Mouse (Mus musculus) lung, postnatal 14 days (tissue): ENCODE results near the gene Ap2b1.
"Not testable (repeated sequence)": the region's sequence is repeated elsewhere in the genome, so short reads cannot be mapped to it uniquely, and the experiment has no call there.

ENCODE experiments used
- DNase-seq: peaks from one replicate; pipeline ENCODE4 v3.0.0; 2021

Gene Ap2b1

DNA sequence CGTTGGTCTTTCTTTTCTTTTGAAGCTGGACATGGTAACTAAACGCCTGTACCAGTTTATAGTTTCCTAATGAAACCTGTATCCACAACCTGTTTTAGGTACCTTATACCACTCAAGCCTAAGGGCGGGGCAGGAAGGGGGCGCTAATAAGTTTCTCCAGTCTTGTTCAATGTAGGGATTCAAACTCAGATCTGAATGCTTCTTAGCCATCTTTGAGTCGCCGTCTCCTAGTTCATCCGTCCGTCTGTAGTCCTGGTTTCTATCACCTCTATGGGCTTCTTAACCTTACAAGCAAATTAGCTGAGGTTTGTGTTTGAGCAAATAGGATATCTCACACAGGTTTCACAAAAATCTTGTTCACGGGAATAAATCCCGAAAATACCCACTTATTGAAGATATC, 3.3 kb downstream of the Ap2b1 start:
- DNase-seq: no peak

DNA sequence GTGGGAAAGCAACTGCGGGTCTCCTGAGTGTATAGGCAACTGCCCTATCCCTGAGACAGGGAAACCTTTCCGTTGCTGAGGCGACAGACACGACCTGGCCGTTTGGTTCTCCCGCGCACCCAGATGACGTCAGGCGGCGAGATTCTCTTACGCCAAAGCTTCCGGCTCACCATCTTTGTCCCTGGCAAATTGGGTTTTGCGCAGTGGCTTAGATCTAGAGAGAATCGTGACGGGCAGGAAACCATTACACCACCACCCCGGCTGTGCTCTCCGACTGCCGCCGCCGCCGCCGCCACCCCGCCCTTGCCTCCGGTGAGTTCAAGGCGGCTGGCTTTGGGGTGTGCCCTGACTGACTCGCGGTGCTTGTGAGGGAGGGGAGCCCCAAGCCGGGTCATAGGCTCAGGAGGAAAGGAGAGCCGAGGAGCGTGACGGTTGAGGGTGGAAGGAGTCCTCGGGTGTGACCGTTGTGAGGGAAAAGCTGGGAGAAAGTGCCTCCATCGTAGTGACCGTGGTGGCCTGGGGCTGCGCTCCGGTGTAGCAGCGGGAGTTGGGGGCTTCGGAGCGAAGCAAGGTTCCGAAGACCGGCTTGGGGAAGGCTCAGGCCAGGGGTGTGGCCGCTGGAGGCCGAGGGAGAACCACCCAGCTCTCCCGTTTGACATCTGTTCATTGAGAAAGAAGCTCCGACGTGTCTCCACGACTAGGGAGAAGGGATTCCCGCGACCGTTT, 3.9 kb downstream of the Ap2b1 start, which contains the start of gene Pex12:
TSS of gene Pex12 (minus strand) at position 61 of the 726 bp plus-strand sequence.
- peak; percentile 96 for DNase-seq

DNA sequence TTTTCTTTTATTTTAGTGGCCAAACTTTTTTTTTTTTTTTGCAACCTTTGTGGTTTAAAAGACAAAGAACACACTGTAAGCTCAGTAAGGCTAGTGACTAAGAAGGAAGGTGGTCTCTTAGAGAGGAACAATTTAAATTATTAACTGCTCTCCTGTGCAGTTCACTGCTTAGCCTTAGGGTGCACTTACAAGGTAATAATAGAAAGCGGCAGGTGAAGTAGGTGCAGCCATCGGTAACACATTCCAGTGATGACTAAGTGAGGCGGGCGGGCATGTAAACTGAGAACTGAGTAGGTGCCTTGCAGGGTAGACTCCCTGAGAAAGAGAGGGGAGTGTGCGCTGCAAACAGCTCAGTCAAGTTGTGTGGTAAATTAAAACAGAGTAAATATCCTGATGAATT, 4.9 kb downstream of the Ap2b1 start:
- peak; percentile 28 for DNase-seq

DNA sequence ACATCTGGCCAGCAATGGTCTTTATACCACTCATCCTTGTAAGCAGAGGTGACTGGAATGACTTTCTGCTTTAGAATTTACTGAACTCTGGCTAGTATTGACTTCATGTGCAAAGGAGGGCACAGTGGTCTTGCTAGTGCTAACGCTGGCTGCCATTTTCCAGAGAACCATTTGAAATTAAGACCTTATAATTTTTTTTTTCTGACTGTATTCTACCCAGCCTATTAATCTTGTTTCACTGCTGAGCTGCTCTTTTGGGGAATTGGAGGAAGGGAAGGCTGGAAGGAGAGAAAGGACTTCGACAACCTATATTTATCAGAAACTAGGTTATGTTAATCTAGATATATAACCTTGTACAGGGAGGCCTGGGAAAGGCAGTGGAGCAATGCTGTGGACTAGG, 5.7 kb downstream of the Ap2b1 start:
- DNase-seq: no peak

DNA sequence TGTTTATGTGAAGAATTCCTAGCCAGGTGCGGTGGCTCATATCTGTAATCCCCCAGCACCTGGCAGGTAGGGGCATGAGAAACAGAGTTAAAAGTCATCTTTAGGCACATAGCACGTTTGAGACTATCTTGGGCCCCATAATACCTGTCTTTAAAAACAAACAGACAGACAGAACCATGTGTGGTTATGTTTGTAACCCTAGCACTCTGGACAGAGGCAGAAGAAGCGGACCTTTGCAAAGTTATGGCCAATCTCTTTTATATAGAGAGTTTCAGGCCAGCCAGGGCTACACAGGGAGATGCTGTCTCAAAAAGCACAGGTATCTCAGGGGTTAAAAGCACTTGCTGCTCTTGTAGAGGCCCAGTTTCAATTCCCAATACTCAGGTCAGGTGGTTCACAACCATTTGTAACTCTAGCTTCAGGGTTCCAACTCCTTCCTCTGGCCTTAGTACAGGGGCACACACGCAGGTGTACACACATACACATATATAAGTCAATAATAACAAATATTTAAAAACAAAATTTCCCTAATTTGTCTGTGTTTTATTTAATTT, 8.0 kb downstream of the Ap2b1 start:
- no peak for DNase-seq

DNA sequence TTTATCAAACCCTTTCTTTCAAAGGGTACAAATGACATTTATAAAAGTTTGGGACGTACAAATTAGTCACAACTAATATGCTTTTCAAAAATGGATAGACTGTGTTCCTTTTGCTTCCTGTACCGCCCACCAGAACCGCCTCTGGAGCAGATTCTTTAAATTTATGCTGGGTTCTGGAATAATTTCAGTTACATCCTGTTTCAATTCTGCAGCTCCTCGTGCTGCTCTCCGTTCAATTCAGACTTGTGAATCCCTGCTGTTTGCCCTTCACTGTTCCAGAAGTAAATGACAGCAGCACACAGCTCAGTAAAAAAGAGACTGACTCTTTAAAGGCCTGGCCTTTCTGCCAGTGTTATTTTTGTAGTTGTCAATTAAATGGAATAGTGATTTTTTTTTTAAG, 13.6 kb downstream of the Ap2b1 start:
- no peak for DNase-seq

DNA sequence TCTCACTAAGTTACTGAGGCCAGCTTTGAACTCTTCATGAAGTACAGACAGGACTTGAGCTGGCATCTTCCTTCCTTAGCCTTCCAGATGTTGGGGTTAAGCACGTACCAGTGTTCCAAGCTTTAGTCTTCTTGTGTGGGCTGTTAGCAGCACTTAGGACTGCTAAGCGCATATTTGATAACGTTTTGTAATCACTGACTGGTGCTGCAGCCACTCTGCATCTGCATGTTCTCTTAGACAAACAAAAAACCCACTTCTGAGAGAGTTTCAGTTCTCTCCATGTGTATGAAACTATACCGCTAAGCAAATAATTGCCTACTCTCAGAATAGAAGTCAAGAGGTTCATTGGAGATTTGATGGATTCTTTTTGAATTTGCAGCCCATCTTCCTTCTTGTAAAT, 20.2 kb downstream of the Ap2b1 start:
- DNase-seq: no peak

DNA sequence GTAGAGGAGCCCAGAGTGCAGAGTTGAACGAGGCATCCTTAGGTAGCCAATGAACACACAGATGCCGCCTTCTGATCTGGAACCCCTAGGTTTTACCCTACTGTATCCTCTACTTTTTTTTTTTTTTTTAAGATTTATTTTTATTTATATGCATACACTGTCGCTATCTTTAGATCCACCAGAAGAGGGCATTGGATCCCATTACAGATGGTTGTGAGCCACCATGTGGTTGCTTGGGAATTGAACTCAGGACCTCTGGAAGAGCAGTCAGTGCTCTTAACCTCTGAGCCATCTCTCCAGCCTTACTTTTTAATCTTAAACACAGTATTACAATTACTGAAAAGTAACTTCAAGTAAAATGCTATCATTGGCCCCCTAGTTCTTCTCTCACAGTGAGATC, 27.9 kb downstream of the Ap2b1 start:
- not testable (repeated sequence) for DNase-seq

DNA sequence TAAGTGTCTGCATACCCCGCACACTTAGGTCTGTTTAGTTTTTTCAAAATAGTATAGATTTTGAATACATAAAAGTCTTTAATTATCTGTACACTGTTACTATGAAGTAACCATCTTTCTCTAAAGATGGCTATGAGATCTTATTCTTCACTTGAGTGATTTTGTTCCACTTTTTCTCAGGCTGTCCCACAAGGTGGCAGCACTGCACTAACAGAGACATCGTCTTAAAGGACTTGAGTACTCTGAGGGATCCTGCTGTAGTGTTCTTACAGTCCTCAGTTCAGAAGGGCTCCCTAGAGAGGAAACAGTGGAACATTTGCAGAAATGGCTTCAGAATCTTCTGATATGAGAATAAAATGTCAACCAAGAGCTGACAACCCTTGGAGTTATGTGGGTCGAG, 28.6 kb downstream of the Ap2b1 start:
- DNase-seq: peak; percentile 60

DNA sequence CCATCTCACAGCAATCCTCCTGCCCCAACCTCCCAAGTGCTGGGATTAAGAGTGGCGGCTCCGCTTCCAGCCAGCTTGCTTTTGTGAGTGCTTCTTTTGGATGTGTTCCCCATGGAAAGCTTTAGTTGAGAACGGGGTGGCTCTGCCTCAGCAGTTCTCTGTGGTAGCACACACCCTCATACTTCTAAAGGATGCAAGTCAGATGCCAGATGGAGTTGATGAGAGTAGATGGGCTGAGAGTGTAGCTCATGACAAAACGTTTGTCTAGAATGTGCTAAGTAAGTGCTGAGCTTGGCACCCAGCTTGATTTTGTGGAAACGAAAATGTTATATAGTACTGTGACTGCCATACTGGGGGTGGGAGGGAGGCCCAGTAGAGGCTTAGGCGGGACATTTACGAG, 37.0 kb downstream of the Ap2b1 start:
- no peak for DNase-seq

DNA sequence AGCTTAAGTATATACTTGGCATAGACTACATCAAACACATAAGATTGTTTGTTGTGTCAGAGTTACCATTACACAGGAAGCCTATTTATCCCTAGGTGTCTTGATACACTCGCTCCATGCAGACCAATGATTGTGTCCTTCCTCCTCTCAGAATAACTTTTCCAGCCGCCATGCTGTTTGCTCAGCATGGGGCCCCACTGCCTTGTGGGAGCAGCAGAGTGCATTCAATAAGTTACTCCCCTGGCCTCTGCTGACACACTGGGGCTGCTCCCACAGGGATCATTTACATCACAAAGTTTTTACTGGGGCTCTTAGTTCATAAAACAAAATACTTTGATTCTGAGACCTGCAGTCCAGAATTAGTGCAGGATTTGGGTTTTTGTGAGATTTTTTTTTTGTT, 40.9 kb downstream of the Ap2b1 start:
- no peak for DNase-seq

DNA sequence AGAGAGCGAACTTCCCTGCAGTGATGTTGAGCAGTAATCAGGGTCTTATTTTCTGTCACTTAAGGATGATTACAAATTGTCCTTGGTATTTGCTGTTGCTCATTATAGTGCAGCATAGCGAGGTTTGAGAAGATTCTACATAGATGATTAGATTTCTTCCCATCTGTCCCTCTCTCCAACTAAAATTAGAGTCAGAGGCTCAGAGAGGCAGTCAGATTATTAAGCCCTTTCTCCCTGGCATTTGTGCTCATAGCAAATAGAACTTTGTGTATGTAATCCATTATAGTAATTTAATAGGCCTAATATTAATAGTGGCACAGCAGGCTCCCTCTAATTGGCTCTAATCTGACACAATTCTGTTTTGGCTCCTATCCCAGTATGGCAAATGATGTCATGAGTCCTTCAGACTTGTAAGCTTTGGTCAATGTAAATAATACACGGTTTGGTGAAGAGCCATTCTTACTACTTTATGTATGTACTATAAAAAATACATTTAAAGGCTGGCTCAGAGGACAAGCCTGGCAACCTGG, 43.0 kb downstream of the Ap2b1 start:
- DNase-seq: no peak

DNA sequence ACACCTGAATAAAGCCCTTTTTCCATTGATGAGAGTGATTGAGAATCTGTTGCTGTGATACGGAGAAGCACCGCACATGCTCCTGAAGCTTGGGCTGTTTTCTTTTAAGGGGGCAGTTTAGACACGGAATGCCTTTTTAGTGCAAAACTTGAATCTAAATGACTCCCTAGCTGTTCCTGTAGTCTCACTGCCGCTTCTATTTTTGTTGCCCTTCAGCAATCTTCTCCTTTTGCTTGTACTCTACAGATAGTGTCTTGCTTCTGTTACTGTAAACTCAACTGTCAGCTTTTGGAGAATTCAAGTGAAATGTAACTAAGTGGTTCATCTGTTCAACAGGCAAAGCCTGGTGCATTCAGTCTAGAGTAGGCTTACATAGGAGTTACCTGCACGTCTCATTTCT, 56.6 kb downstream of the Ap2b1 start:
- no peak for DNase-seq

DNA sequence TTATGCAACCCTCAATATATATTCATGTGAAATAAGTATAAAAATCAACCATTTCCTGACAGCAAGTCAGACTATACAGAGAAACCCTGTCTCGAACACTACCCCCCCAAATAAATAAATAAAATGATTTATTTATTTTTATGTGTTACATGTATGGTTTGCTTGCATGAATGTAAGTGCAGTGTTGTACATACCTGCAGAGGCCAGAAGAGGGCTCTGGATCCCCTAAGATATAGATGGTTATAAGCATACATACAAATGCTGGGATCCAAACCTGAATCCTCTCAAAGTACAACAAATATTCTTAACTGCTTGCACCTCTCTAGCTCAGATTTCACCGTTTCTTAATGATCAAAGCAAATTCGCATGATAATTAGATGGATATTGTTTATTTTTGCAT, 58.6 kb downstream of the Ap2b1 start:
- peak; percentile 11 for DNase-seq

DNA sequence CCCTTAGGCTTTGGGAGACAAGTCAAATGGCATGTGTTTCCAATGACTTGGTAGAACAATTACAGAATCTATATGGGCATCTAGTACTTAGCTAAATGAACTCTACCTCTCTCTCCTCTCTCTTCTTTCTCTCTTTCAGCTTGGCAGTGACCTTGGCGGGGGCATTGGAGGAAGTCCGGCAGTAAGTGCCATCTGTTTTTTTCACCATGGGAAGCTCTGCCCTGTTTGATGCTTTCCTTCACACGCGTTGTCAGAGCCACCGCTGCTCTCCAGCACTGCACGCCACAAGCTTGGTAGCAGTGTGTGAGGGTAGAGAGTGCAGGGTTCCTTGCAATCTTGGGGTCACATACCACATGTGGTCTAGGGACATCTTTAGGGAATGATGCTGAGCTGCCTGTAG, 65.8 kb downstream of the Ap2b1 start:
- no peak for DNase-seq

DNA sequence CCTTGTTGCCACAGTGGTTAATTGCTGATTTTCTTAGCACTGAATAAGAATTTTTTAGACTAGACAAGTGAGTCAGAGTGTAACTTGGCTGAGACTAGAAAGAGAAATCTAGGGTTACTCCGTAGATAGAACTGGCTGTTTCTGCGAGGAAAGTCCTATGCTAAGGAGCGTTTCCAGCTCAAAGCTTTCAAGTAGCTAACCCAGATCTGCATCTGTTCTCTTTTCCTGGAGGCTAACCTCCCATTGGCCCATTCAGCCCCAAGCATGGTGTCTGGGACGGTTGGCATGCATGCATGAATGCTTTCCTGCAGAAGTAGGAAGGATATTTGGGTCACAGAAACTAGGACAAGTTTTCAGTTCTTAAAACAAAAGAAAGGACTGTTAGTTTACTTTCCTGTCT, 72.4 kb downstream of the Ap2b1 start:
- DNase-seq: no peak

DNA sequence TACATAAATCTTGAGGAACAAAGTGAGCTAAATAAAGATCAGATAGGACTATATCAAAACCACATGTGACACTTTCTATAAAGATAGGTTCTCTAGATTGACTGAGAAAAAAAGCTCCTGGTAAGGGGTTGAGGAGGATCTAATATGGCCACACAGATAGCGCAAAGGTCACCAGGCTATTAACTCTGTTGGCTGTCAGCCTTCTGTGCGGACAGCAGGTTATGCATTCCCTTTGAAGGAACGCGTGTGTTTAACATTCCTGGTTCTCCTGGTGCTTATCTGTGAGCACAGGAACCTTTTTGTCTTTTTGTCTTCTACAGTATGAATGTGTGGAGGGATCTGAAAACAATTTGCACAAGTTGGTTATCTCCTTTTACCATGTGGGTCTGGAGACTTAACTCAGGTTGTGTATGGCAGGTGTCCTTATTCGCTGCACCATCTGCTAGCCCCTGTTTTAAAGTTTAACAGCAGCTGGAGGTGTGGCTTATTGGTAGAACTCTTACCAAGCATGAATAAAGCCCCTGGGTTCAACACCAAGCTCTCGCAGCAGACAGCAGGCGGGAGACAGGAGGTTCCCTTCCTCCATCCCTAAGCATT, 81.0 kb downstream of the Ap2b1 start:
- DNase-seq: no peak

DNA sequence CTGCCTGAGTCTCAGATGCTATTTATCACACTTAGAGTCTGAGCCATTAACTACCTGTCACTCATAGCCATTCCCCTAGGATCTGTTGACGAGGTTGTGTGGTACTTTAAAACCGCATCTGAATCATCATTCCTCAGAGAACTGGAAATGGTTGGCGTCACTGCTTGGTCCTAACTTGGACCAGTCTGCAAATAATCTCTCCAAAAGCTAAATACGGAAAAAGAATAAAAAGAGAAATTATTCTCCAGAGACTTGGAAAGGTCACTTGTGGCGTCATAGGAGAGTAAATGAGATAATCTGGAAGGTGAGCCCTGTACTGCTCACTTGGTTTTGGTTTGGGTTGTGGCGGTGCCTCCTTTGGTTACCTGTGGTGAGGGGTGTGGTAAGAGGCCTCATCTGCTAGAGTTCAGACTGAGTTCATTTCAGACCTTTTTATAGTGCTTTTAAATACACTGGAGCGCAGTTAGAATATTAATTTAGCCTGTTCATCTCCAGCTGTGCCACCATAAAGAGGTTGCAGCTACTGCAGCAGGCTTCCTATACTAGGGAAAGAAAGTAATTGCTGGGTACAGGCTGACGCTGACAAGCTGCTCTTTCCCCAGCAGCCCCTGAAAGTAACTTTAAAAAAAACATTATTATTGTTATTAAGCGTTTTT, 84.2 kb downstream of the Ap2b1 start:
- DNase-seq: no peak

DNA sequence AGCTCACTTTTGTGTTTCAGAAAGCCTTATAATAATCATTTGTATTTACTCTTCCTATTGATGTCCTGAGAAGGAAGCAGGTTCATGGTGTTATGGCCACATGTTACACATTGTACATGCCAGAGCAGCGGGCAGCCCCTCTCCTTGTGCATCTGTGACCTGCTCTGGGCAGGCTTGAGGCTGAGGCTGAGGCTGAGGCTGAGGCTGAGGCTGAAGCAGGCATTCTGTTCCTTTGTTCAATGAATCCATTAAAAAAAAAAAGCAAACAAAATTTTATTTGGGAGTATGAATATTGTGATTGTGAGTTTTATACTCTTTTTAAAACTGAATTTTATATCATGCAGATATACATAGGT, 84.7 kb downstream of the Ap2b1 start:
- no peak for DNase-seq

DNA sequence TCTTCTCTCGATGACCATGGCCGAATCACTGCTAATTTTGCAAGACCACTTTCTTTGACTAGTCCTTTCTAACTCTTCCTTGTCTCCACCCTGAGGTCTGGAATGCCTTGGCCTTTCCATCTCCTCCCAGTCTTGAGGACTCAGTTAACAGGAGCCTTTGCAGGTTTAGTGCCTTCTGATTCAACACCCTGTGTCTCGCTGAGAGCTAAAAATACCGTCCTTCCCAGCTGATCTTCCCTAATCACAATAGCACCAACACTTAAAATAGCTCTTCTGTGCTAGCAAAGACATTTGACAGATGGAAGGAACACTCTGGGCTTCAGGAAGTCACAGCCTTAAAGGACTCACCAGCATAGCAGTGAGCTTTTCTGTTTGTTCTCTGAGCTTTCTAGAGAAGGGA, 94.2 kb downstream of the Ap2b1 start:
- DNase-seq: no peak

DNA sequence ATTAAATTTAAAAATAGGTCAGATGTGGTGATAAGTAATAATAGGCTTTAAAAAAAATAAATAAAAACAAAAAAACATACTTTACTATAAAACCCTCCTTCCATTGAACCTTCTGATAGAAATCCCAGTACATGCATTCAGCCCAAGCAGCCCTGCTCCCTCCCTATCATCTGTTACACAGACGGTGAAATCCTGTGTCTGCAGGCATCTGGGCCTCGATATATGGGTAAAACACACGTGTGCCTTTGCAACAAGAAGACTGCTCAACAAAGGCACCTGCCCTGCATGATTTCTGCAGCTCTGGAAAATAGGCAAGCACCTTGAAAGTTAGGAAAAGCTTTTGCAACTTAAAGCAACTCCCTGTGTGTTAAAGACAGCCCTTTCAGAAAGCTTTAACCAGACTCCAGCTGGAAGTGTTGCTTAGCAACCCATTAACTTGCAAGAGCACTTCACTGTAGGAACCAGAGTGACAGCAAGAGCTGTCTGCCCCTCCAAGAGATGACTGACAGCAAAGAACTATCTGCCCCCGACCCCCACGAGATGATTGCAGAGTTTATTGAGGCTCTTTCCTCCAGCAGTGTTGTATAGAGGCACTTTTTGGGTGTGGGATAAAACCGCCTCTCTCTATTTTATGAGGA, 96.1 kb downstream of the Ap2b1 start:
- DNase-seq: no peak

DNA sequence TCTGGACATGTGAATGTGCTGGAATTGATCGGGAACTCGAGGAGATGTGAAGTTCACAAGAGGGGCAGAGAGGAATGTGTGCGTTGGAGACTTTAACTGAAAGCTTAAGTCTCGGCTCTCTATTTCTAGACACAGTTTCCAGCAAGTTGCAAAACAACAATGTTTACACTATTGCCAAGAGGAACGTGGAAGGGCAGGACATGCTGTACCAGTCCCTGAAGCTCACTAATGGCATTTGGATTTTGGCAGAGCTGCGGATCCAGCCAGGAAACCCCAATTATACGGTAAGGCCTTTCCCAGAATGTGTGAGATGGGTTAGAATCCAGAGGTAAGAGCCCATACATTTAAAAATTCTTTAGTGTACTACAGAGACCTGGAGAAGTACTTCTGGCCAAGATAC, 98.8 kb downstream of the Ap2b1 start:
- DNase-seq: peak; percentile 9

DNA sequence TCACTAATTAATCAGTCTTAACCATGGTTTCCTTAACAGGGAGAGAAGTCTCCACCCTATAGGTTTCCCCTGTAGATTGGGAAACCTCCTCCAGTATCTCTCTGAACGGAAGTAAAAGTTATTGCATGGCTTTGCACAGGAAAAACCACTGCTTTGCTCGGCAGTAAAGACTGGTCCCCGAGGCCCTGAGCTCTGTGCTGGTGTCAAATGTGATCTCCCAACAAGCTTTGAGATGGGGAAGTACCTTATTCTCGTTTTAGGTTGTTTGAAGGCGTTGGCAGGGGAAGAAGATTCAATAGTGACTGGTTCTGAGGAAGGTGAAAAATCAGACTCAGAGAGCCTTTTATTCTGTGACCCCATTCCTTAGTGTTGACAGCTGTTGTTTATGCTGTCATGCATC, 99.9 kb downstream of the Ap2b1 start:
- no peak for DNase-seq

DNA sequence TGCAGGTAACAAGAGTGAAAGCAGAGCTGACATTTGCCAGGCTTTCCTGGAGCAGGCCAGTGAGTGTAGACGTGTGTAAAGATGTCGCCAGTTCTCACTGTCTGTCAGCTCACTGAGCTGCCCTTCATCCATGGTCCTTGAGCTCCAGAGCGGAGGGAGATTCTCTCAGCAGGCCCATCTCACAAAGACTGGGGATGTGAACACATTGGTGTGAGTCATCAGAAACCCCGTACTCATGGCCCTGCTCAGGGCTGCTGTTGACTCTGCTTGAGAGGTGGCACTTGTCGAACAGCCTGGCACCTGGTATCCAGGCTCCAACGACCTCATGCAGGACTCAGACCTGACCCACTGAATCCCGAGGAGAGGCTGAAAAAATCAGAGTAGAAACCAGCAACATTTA, 105.0 kb downstream of the Ap2b1 start:
- no peak for DNase-seq
